Comparison of ENCODE assay signal across 12 mouse cellular contexts in genomic region chr4:75969961-75970360, GRCm38 (mm10).
"Had no signal": no experiment of that assay in that cellular context is flagged by ENCODE, and none has a peak within 500 bp of the region (broad histone marks: within the 10 kb centered on the region; RNA-seq: fewer than 3 reads in every experiment).

No protein-coding gene starts in this region.

- DNase-seq: retina, postnatal 1 day; right cerebral cortex, adult 18-20 months; right cerebral cortex, postnatal 14 days; right cerebral cortex, postnatal 25 days; right cerebral cortex, postnatal 4 days; spleen, adult 18-20 months; thymus, adult 18-20 months; thymus, adult 2 months; thymus, postnatal 14 days; thymus, postnatal 25 days; thymus, postnatal 36 days; thymus, postnatal 4 days had no signal
